Mouse (Mus musculus) thymus, postnatal 0 days (tissue): ENCODE measurements at regions not wholly inside any gene's neighbourhood (a gene's known extent, or its start where the extent isn't known, plus 50 kb on each side); places are given as distances from the start of the nearest gene placed in this dataset.
"Not testable (repeated sequence)": the region's sequence is repeated elsewhere in the genome, so short reads cannot be mapped to it uniquely, and the experiment has no call there.

ENCODE experiments used
- DNase-seq: peaks from one replicate; pipeline ENCODE4 v3.0.0-alpha.2; 2015; ENCODE audit warnings: low spot score

DNA sequence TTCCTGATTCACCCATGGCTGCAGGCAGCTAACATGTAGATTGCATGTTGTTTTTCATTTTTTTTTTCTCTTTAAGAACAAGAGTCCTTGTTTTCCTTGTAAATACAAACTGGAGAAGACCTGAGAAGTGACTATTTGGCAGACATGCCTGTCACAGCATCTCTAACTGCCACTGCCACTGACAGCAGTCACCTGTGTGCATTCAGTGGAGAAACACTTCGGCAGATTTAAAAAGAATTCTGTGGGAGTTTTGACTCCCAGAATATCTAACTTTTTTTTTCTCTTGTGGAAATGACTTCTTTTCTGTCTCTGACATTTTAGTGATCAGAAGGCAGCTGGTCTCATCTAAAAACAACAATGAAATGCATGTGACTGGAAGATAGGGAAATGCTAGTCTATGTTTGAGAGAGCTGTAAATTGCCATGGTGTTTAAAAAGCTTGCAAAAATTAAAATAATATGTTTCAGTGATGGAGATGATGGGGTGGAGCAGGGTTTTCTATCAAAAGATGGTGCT, 526.0 kb upstream of the Agtr1b start:
- DNase-seq: no peak

DNA sequence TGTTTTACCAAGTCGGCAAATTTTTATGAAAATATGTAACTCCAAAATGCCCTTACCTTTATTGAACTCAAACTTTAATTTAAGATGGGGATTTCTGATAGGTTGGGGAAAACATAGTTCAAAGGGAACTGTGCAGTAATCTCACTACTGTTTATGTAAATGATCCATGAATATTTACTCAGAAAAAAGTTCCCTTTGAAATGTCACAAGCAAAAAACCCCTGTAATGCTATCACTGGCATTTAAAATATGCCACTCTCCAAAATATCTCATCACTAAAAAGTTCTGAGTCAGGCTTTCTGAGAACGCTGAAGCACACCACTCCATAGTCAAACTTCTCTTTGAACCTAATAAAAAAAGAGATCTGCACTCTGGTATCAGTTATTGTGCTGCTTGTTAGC, 497.3 kb upstream of the Agtr1b start:
- no peak for DNase-seq

DNA sequence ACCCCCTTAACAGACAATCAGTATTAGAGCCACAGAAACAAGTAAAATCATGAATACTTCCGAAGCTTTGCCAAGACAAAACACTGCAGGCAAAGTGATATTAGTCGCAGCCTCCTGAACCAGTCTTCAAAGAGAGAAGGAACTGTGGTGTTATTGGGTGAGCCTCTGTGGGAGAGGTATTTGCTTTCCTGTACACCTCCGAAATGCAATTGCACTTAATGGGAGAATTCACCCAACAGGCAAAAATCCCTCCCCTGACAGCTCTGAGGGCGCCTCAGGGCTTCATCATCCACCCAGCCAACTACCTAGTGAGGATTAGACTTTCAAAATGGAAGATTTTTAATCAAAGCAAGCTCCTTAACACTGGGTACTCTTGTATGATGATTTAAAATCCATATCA, 464.1 kb upstream of the Agtr1b start:
- DNase-seq: no peak

DNA sequence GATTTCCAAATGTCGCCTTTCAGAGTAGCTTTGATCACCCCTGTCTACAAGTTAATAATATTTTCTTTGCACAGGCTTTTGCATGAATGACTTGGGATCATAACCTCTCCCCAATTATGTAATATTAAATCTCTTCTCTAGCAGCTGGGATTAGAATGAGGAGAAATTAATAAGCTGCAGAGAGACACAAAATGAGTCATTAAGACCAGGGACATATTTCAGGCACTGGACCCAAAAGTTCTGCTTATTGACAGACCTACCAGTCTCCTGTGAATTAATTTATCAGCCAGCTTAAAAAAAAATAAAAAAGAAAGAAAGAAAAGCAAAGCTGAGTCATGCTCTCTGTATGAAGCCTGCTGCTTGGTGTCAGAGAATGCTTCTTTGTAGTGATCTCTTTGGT, 462.4 kb upstream of the Agtr1b start:
- DNase-seq: no peak

- no peak for DNase-seq
Observed at GRCm38 (mm10) chr3:20828811-20829210, 461.8 kb upstream of the Agtr1b start.

DNA sequence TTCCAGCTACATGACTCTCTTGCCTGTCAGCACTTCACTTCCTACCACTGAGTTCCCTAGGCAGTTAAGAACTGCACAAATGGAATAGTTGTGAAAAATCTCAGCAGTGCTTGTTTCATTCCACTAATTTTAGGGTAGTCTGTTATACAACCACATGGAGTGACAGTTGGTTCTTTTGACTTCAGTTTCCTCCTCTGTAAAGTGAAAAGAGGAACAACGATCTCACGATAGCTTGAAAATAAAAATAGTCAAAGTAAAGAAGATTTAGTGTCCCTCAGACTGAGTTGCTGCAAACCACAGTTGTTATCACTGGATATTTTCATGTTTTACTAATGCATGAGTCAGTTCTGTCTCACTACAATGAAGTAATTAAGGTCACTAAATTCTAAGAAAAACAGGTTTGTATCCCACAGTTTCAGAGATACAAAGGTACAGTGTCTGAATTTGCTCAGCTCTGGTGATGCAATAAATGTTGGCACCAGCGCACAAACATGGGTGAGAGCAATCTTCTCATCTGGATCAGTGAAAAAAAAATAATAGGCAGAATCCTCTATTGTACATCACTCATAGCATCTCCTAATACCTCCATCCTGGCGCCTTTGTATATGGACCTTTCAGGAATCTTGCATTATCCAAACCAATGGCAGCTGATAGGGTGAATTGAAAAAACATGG, 458.8 kb upstream of the Agtr1b start:
- no peak for DNase-seq

- DNase-seq: no peak
Observed at GRCm38 (mm10) chr3:20822226-20822625, 455.2 kb upstream of the Agtr1b start.

DNA sequence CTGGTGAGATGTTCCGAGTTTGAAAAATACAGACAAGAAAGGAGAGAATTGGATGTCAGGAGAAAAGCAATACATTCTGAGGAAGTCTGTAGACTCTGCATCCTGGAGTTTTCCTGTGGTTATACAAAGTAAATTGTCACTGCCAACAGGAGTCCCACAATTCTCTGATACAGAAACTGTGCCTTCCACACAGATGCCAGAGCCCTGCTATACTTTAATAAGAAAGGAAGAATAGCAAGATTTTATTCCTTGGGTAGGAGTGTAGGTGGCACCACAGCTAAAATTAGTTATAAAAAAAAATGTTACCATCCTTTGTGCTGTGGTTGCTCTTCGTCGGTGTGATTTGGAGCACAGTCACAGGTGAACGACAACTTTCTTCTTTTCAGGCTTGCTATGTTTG, 454.7 kb upstream of the Agtr1b start:
- DNase-seq: no peak

- no peak for DNase-seq
Observed at GRCm38 (mm10) chr3:20820047-20820446, 453.1 kb upstream of the Agtr1b start.

DNA sequence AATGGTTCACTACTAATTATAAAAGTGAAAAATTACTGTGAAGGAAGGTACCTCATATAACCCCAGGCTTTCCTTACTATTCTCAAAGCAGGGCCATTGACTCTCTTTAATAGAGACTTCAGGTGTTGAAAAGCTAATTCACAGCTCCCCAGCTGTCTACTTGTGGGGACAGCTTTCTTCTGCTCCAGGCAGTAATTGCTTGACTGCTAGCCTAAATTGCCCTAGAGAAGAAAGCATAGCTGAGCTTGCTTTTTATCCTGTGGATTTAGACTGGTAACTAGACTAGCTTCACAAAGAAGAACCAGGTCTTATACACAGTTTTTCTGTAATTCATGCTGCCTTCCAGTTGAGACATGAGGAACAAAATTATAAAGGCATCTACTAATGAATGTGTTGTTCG, 452.6 kb upstream of the Agtr1b start:
- no peak for DNase-seq

- DNase-seq: no peak
Observed at GRCm38 (mm10) chr3:20816613-20817012, 449.6 kb upstream of the Agtr1b start.

DNA sequence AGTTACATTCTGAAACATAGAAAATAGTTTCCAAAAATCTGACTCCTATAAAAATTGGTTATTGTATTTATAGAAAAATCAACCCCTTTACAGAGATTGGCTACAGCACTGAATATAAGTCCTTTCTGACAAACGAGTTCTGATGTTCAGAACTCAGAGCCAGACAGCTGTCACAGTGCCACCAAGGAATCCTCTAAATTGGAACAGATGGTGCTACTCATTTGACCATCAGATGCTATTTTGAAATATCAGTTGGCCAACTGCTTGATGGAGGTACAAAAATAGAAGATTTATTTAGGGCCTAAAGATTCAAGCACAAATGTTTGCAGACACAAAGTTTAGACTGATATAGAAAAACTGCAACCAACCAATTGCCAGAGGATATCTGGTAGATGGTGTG, 427.3 kb upstream of the Agtr1b start:
- no peak for DNase-seq

DNA sequence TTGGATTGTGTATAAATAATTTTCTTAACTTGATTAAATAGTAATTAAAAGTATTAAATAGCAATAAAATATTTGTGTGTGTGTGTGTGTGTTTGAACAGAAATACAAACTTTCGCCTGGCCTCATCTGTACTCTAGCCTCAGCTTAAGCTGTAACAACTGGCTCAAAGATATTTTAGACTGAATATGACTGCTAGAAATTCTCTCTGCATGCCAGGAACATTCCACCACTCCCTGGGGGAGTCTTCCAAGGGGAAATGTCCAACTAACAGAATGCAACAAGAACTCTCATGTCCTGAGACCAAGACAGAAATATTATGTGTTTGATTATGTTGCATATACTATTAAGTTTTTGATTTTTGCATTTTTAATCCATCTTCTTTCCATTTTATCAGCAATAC, 425.5 kb upstream of the Agtr1b start:
- DNase-seq: no peak

GRCm38 (mm10) chr3:20777883-20778282, 410.9 kb upstream of the Agtr1b start:
- DNase-seq: no peak

DNA sequence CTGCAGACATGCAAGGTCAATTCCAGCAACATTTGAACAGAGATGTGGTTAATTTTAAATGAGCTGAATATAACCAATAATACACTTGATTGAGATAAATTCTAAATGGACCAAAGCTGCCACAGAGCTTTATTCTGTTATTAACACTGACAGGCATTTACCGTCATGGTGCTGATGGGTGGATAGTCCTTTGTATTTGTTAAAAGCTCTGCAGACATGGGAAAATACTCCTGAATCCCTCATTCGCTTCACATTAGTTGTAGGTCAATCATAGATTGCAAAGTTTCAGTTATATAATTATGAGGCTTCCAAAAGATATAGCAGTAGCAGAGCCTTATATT, 410.0 kb upstream of the Agtr1b start:
- no peak for DNase-seq

DNA sequence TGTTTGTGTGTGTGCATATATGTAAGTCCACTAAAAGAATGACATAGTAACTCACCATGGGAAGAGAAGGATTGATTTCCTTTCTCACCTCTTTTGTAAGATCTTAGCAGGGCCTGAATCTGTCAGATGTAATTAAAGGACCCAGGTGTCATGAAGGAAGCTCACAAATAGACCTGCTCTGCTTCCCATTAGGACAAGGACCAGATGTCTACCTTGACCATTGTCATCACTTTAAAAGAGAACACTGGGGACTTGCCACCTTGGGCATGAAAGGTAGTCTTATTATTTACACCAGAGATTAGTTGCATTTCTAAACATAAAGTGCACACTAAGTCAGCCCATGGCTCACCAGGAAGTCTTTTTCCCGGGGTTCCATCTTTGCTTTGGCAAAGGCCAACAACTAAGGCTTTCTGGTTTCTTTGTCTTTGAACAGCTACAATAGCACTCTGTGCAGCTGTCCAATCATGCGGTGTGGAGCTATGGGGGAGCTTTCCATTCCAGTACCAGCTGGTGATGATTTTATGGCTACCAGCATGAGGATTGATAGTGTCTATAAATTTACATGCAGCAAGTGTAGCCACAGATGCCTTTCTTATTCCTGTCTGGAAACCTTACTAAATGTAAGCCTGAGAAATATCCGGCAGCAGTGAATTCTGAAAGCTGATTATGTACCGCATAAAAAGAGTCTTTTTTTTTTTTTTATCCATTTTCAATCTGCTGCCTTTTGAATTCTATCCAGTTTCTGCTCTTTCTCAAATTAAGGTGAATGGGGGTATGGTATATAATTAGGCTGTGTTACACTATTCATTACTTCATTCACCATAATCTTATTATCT, 409.4 kb upstream of the Agtr1b start:
- DNase-seq: no peak

- DNase-seq: no peak
Observed at GRCm38 (mm10) chr3:20734302-20734701, 367.3 kb upstream of the Agtr1b start.

DNA sequence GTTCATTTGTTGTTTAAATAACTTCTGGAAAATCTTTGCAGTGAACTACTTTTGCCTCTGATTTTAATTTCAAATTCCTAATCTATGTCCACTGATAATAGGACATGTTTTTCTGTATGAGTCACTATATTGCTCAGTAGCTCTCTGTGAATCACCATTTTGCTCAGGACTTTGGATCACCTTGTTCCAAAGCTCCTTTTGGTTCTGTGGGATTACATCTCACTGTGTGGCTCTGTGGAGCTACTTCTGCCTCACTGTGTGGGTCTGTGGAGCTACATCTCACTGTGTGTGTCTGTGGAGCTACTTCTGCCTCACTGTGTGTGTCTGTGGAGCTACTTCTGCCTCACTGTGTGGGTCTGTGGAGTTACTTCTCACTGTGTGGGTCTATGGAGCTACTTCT, 365.0 kb upstream of the Agtr1b start:
- no peak for DNase-seq

DNA sequence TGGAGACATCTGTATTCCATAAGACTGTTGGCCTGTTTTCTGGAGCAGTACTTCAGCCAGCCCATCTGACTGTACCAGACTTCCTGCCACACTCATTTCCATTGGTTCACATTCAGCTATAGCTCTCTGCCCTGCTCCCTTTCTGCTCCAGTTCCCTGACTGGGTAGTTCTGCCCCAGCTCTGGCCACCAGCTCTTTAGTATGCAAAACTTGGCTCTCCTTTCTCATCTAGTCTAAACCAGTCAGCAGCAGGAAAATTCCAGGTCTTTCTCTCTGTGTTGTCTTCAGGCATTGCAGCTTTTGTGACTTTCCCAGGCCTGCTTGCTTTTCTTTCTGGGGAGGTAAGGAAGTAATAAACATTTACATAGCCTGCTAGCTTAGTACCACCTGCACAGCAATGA, 363.5 kb upstream of the Agtr1b start:
- no peak for DNase-seq

DNA sequence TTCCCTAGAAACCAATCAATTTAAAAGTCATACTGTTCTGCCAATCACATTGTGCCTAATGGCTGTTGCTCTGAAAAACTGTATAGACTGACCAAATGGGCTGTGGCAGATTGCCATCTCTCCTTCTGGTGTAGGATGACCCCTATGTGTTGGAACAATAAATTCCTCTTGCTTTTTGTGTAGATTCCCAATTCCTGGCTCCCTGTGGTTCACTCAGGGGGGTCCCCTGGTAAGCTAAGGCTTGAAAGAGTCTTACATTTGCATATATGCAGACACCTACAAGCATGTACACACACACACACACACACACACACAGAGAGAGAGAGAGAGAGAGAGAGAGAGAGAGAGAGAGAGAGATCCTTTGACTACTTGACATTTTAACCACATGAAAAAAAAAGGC, 362.8 kb upstream of the Agtr1b start:
- DNase-seq: not testable (repeated sequence)

DNA sequence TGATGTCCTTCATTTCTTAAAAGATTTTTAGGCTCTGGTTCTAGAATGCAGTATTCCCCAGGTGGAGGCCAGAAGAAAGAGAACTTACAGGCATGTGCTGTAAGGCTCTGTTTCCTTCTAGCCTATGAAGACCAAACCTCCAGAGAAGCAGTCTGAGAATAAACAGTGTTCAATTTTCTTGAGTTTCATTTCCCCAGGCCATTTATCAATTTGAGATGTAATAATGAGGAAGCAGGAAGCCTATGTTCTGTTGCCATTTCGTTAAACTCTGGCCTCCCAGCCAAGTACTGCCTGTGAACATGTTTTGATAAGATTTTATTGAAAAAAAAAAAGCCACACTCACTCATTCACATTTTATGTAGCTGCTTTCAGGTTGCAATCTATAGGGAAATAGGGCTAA, 347.7 kb upstream of the Agtr1b start:
- DNase-seq: no peak

GRCm38 (mm10) chr3:20709661-20710060, 342.7 kb upstream of the Agtr1b start:
- DNase-seq: no peak

GRCm38 (mm10) chr3:20695322-20695859, 328.4 kb upstream of the Agtr1b start:
- no peak for DNase-seq
